Mouse (Mus musculus): ENCODE measurements around the gene Cycs.
"Not testable (repeated sequence)": the region's sequence is repeated elsewhere in the genome, so short reads cannot be mapped to it uniquely, and the experiment has no call there.

Gene Cycs

DNA sequence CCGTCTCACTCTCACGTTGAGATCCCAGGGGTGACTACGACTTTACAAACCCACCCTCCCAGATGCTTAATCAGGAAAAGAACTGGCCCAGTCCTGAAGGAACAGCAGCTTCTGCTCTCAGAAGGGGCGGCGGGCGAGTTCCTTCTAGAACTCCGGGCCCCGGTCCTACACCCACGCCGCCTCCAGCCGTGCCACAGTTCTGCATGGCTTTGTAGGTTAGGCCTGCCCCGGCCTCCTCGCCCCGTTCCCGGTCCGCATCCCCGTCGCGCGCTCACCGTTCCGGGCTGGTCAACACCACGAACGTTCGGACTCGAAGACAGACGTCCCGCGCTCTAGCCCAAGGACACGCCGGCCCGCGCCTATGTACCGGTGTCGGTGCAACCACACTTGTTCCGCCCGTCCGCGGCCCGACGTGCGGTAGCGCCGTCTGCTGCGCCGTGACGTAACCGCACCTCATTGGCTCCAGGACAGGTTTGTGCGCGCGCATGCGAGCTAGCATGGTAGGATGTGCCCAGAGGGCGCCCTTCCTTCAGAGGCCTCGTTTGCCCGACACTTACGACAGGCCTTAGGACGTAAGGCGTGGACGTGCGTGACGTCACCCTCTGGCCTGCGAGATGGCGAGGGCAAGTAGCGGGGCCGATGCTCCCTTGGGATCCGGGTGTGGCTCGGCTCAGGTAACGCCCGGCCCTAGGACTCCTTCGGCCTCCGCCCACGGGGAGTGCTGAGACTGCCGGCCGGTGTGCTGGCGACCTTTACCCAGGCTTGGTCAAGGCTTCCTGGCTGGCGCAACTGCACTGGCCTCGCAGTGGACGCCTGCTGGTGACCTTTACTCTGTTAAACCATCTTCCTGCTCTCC is at the start of gene Cycs:
Cycs (minus strand) TSS at position 398 of the 856 bp plus-strand sequence.
- DNase-seq (ENCODE audit: low spot score) = peak; percentile 98

DNA sequence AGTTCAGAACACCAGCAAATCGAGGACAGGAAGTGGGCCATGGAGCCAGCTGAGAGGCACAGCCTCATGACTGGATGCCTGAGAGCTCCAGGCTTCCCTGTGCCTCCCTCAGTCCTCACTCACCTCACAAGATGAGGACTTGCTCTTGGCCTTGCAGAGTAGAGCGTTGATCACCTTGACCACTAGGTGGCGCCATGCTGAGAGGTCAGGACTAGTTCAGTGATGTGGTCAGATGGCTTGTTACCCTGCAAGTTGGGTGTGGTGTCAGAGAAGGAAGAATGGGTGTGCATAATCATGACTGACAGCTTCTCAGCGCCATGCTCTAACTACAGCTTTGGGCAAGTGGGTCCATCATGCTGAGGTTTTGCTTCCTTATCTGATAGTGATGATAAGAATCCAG is 35.3 kb upstream of the Cycs start:
- DNase-seq (ENCODE audit: low spot score) = peak; percentile 67

DNA sequence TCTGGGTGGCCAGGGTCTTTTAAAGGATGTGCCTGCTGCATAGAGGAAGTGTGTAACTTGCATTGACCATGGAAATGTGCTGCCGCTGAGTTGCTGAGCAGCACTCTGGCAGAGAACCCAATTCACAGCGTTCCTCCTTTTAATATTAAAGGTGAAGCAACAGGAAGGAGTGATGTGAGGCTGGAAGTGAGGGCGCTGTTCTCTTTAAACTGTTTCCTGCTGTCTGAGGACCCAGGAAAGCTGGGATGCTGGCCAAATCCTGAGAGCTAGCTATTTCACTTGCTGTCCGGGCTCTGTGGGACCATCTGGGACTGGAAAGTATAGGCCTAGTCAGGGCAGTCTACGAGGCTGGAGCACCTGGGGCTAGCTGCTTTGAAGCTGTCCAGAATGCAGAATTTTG is 32.2 kb upstream of the Cycs start:
- DNase-seq (ENCODE audit: low spot score) = no peak

DNA sequence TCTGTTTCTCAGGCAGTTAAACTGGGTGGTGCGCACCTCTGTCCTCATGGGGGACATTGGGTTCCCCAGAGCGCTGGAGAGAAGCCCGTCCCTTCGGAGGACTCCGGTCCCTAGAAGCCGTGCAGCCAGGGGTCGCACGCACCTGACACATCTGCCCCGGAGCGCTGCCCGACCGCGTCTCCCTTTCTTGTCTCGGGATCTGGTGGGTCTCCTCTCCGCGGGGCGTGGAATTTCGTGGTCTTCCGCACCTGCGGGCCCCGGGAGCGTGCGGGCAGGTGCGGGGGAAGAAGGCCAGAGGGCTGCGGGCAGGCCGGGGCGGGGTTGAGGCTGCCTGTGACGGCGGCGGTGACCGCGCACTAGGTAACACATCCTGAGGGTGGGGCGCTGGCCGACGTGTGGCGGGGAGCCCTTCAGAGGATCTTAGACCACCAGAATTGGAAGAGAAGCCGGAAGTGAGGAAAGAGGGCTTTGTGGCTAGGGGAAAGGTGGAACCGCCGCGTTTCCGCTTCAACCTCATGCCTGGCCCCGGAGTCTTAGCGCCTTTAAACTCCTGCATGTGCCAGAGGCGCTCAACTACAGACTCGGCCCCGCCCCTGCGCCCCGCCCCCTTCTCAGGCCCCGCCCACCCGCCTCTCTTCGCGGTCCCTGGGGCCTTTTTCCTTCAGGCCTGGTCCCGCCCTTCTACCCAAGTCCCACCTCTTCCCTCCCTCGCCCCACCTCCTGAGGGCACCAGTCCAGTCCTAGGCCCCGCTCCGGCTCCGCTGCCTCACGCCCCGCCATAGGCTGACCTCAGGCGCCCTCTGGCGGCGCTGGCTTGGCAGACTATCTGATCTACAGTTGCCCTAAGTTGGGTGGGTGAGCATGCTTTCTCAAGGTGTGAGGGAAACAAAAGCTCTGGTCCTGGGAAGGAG is 30.2 kb upstream of the Cycs start, which contains the start of gene 4921507P07Rik:
4921507P07Rik (minus strand) TSS at position 332 of the 911 bp plus-strand sequence.
- DNase-seq (ENCODE audit: low spot score) = peak; percentile 90

DNA sequence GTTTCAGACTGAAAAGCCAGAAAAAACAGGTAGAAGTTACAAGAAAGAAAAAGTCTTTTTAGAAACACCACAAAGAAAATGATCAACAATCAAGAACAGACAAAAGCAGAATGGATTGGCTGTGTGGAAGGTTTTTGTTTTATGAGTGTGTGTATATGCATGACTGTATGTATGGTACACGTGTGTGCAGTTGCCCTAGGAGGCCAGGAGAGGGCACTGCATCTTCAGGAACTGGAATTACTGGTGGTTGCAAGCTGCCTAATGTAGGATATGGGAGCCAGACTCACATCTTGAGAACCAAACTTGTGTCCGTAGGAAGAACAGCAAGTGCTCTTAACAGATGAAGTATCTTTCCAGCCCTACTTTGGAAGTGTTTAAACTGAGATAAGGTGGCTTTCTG is 28.0 kb upstream of the Cycs start:
- DNase-seq (ENCODE audit: low spot score) = peak; percentile 3

DNA sequence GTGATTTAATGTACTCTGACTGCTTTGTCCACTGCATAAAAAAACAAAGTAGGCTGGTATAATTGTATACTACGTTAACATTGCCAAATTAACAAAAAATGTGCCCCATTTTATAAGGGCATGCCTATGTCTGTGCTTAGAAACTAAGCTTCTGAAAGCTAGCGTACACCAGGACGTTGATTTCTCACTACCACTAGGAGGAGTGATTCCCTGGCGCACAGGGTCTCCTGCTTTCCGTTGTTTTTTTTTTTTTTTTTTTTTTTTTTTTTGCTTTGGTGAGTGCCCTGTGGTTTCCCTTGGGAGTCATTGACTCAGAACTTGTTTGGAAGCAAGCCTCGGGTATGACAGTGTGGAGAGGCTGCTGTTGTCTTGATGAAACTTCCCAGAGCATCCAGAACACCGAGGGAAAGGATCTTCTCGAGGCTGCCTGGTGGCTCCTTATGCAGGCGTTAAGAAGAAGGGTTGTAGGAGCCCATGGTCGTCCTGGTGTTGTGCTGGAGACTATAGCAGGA is 27.1 kb upstream of the Cycs start:
- no peak for DNase-seq (ENCODE audit: low spot score)

DNA sequence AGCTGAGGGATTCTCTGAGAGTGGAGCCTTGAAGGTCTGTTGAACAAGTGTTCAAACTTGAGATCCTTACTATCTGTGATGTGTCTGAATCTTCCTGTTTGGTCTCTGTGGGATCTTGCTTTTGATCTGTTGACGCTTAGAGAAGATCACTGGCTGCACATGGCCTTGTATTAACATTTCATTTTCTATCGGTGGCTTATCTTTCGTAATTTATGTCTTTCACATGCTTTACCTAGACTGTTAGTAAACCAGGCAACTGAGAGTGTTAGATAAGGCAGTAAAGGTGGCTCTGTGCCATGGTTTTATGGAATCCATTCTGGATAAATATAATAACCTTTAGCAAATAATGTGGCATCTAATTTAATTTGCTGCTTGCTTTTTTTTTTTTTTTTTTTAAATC is 23.9 kb upstream of the Cycs start:
- no peak for DNase-seq (ENCODE audit: low spot score)

DNA sequence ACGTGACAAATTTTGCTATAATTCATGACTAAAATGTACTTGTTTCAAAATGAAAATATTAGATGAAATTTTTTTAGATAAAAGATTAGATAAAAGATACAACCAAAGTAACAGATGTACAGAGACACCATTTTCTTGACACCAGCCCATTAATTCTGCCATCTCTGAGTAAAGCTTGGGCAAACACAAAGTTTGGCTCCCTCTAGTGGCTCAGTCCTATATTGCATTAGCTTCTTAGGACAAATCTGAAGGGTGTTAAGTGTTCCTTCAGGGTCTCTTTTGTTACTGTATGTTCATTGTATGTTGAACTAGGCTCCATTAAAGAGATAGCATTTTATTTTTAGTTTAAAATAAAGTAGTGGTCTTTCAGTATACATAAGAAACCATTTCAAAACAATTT is 21.9 kb upstream of the Cycs start:
- peak; percentile 68 for DNase-seq (ENCODE audit: low spot score)

DNA sequence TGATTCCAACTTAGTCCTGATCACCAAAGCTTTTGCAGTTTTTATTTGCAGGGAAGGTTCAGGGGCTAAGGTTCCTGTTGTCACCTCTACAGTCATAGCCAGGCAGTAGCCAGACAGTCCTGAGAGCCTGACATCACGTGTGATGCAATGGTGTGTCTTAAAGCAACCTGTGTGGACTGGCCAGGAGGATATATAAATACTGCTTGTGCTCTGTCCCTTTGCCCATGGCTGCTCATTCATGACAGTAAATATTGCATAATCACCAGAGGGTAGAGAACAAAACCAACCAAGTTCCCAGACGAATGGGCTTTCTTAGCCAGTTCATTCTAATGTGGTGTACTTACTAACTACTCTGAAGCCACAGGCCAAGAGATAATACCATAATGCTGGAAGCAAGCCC is 21.1 kb upstream of the Cycs start:
- no peak for DNase-seq (ENCODE audit: low spot score)

DNA sequence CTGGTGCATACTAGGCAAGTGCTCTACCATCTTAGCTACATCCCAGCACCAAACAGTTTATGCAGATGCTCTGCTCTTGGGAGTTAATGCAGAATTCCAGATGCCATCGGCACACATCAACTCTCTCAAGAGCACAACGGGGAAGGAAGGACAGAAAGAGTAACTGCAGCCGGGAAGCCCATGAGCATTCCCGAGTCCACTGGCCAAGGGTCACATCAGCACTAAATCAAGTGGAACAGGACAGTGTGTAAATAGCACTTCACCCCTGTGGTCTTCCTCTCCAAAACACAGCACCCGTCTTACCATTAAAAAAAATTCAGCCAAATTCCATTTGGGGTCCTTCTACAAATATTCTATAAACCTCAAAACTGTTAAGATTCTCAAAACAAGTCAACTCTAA is 20.0 kb upstream of the Cycs start:
- DNase-seq (ENCODE audit: low spot score) = no peak

DNA sequence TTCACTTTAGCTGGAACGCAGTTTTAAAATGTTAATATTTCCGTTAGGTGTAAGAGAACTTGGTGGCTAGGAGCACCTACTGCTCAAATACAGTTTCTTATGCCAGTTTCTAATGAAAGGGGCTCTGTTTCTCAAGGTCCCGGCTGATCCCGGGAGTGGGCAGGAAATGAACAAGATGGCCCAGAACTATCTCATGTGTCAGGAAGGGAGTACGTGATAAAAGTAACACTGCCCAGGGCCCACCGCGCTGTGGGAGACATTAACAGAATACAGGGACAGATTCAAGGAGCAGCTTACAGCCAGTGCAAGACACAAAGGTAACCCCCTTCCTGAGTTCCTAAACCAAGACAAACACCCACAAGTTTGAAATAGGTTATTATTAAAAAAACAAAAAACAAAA is 19.4 kb upstream of the Cycs start:
- no peak for DNase-seq (ENCODE audit: low spot score)

DNA sequence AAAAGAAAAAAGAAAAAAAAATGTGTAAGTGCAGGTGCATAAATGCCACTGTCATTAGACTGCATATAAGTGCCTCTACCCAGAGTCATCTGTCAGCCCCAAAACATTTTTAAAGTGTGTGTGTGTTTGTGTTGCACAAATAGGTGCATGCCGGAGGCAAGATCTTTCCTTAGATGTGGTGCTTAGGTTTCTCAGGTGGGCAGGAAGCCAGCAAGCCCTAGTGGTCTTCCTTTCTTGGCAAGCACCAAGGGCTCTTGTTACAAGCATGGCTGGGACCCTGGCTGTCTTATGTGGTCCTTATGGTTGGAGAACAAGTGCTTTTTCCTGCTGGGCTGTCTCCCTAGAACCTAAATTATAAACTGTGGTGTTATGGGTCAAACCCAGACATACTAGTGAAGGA is 5.3 kb upstream of the Cycs start:
- DNase-seq (ENCODE audit: low spot score) = peak; percentile 13

DNA sequence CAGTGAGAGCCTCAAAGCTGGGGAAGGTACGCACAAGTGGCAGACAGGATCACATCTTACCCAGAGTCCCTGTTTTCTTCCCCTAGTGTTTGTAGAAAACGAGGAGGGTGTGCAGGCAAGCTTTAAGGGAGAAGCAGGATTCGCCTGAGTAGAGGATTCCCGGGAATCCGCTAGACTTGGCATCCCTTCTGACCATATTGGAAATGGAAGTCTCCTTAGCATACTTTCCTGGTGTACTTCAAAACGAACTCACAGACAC is 588 bp upstream of the Cycs start:
- no peak for DNase-seq (ENCODE audit: low spot score)

DNA sequence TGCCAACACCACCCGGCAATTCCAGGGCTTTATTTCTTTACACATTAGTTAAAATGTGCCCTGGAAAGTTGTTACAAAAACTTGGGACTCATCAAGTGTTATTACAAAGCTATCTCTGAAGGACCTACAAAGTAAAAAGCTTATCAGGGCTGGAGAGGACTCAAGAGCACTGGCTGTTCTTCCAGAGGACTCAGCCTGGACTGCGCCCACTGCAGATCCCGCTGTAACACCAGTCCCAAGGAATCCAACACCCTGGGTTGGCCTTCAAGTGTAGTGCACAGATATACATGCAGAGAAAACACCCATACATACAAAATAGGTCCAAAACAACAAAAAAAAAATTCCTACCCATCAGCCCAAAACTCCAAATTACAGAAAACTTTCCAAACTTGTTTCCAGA is 2.7 kb downstream of the Cycs start:
- no peak for DNase-seq (ENCODE audit: low spot score)

DNA sequence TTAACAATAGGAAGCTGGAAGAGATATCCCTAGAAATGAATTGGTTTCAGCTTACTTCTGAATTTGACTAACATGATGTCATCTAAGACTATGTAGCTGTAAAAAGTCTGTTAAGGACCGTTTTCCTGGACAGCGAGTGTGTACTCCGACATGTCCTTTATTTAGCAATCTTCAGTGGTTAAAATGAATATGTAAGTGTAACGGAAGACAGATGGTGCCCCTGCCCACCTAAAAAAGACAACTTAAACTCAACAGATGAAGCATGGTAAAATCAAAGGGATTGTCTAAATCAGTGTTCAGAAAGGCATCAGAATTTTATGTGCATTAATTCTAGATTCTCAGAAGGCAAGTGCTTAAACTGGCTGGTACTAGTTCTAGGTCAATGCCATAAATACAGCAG is 3.9 kb downstream of the Cycs start:
- no peak for DNase-seq (ENCODE audit: low spot score)

DNA sequence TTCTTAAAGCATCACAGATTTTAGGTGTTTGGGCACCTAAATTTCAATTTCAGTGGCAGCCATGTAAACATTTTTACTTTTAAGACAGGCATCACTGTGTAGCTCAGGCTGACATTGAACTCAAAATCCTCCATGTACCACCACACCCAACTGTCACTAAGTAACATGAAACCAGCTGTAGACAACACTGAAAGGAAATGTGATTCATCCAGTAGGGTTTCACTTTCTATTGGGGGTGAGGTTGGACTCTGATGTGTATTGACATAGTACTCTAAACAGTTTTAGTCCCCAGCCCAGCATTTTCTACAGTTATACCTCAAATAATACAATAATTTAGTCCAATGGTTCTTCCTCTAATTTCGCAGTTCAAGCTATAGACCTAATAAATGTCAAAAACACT is 5.6 kb downstream of the Cycs start:
- no peak for DNase-seq (ENCODE audit: low spot score)

DNA sequence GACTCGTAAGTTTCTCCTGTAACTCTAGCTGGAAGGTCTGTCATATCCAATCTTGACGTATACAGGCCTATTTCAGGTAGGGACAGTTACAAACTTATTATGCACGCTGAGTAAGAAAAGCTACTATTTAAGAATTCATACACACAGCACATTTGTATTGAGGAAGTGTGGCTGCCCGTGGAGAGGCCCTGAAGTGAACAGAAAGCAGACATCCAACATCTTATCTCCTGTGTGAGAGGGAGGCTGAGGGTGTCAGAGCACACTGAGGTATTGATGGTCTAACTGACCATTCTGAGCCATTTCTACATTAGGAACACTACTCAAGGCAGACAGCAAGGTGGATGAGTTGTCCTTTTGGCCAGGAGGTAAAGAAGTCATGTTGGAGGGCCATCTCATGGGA is 7.5 kb downstream of the Cycs start:
- DNase-seq (ENCODE audit: low spot score) = no peak

DNA sequence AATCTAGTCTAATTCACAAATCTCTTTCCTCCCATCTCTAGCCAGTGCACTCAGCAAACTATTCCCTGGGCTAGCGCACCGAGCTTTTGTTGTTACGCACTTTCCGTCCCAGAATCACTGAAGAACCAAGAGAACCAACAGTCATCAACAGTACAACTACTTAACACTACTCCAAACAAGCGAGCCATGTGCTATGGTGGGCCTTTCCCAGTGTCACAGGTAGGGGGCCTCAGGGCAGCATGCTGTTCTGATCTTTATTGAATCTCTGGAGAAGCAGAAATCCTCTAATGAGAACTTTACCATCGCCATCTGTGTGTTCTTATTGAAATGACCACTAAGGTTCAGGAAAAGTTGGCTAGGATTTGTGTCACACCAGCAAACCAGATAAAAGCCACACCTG is 8.8 kb downstream of the Cycs start:
- DNase-seq (ENCODE audit: low spot score) = no peak

DNA sequence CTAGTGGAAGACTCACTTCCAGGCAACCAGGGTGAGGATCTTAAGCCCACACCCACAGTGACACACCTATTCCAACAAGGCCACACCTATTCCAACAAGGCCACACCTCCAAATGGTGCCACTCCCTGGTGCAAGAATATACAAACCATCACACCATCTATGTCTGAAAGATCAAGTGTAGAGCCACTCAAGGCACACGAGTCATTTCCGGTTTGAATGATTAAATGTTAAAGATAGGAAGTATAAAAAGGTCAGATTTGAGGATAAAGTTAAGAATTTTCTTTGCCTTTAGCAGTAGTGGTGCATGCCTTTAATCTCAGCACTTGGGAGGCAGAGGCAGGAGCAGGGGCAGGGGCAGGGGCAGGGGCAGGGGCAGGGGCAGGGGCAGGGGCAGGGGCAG is 12.1 kb downstream of the Cycs start:
- not testable (repeated sequence) for DNase-seq (ENCODE audit: low spot score)

DNA sequence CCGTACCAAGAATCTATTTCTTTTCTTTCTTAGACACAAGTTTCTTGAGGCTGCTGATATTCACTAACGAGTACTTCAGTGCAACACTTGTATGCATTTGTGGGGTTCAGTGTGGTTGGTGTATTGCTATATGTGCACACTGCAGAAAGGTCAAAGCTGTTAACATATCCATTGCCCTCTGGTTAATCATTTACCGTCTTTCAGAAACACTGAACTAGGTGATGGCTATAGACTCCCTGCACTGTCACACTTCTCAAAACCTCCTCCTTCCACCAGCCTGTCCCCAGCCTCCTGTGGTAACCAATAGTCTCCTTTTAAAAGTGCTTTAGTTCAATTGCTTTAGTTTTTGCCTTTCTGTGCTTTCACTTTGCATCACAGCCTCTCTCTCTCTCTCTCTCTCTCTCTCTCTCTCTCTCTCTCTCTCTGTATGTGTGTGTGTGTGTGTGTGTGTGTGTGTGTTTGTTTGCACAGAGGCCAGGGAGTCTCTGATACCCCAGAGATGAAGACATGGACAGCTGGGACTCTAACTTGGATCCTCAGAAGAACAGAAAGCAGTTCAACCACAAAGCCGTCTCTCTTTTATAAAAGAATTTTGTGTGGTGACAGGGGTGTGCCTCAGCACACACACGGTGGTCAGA is 13.3 kb downstream of the Cycs start:
- DNase-seq (ENCODE audit: low spot score) = no peak

DNA sequence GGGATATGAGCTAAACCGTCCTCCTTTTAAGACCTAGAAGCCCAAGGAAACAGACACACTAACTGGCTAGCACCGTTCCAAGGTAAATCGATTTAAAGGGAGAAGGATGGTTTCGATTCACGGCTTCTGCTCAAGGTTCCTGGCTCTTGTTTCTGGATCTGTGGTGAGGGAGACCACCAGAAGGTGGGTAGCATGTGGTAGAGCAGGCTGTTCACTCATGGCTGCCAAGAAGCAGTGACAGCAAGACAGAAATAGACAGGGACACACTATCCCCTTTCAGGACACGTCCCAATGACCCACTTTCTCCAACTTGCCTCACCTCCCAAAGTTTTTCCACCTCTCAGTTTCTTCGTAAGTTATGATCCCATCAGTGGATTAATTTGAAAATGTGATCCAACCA is 16.5 kb downstream of the Cycs start:
- no peak for DNase-seq (ENCODE audit: low spot score)

DNA sequence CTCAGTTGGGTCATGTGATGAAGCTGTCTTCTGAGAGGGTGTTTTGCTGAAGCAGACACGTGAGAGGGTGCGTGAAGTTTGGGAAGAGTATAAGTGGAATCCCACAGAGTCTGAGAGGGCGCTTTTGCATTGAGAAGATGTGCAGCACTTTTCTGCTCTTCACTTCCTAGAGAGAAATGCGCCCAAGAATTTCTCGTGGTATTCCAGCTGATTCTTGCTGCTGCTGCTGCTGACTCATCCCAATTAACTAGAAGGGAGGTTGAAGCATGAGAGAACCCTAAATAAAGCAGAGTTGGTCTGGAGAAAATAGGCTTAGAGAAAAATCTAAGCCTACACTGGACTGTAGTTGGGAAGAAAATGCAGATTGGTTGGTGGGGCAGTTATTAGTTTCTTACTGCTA is 17.3 kb downstream of the Cycs start:
- no peak for DNase-seq (ENCODE audit: low spot score)
